Mouse (Mus musculus): ENCODE data around the gene Cd164l2. TPM values are rescaled to one million over a fixed set of nuclear protein-coding genes. Genes with fewer than 3 reads are reported as not detected.

The Cd164l2 gene
- 0.39 and 1.3 TPM in 2 replicates for polyA plus RNA-seq (2016; fragmentation: Nextera tagmentation; extraction: Ambion mirVana)

DNA sequence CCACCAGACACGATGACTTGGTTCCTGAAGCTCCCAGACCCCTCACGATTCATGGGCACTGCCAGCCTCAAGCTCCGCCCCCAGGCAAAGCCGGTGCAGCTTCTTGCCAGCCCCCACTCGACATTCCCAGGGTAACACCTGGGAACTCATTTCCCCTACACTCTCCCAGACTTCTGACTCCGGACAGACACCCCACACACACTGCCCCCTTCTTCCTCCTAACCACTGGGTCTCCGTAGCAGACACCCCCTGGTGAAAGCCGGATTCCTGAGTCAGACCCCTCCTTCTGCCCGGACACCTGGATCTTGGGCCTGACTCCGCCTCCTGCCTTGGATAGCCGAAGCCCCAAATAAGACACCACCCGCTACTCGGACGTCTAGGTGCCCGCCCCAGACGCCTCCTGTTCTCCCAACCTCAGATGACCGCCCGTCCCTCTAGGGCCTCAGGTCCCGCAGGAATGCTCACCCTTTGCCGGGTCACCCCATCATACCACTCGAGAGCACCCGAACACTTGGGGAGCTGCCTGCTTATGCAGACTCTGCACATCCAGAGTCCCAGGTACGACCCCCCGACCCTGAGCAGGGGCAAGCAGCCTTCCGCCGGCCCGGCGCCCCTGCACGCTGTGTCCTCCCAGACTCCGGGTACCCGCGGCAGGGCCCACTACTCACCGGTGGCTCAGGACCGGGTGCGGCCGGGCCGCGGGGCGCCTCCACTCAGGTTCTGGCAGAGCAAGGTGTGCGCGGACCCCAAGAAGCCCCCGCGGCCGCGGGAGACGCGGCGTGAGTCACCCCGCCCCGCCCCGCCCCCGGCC, at the start of gene Cd164l2, which contains the start of gene Gpr3:
Gene Cd164l2 (plus strand): TSS at position 381 of the 811 bp plus-strand sequence.
Gene Gpr3 (minus strand): TSS at position 786 of the 811 bp plus-strand sequence.
- peak within 1 kb of the TSS; percentile 80 for H3K4me3 ChIP-seq
- H3K27ac ChIP-seq, result peak within 1 kb of the TSS; percentile 84
- peaks cover 29% of the 10 kb centered on the region for H3K4me1 ChIP-seq
- DNase-seq (ENCODE audit: low spot score), result no peak
- H3K36me3 ChIP-seq, result no peaks in the 10 kb centered on the region
- H3K9me3 ChIP-seq, result no peaks in the 10 kb centered on the region
- H3K27me3 ChIP-seq (ENCODE audit: insufficient read depth, poor library complexity, severe bottlenecking), result peaks cover 73% of the 10 kb centered on the region
- WGBS, result 2% methylated on average over 52 of the region's 52 CpGs

DNA sequence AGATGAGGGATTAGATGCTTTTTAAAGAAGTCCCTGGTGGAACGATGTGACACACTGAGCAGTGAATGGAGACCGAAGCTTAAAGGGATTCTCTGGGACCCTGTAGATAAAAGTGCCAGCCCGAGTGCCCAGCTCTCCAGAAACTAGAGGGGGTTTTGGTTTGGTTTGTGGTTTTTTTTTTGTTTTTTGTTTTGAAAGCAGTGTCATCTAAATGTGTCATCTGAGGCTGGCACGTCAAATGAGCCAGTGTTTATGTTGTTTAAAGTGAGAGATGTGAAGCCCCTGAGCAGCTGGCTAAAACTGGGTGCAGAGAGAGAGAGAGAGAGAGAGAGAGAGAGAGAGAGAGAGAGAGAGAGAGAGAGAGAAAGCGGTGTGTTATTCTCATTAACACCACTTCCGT, 49.7 kb upstream of the Cd164l2 start:
- DNase-seq (ENCODE audit: low spot score), result no peak
- H3K27ac ChIP-seq, result no peak overlapping the region
- no peak overlapping the region for H3K4me3 ChIP-seq
- no peaks in the 10 kb centered on the region for H3K9me3 ChIP-seq
- peaks cover 24% of the 10 kb centered on the region for H3K36me3 ChIP-seq
- peaks cover 24% of the 10 kb centered on the region for H3K4me1 ChIP-seq
- H3K27me3 ChIP-seq (ENCODE audit: insufficient read depth, poor library complexity, severe bottlenecking), result no peaks in the 10 kb centered on the region
- 76% methylated on average over 6 of the region's 6 CpGs for WGBS

DNA sequence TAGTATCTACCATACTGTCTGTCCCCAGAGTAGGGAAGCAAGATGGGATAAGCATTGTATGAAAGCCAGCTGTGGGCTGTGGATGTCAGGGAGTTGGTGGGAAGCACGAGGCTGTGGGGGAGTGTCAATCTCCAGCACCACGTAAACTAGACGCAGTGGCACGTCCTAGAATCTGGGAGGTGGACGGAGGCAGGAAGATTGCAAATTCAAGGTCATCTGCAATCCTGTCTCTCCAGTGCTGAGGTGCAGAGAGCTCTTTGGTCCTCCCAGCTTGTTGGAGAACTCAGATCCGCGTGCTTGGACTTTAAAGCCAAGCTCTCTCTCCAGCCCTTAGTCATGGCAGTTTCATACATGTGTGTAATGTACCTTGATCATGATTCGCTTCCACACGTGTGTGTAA, 45.2 kb upstream of the Cd164l2 start:
- H3K27ac ChIP-seq, result peak overlapping the region; percentile 56; the same call in 1 of the 2 replicates
- H3K36me3 ChIP-seq, result peaks cover 25% of the 10 kb centered on the region
- WGBS, result 68% methylated on average over 9 of the region's 9 CpGs

GRCm38 (mm10) chr4:133169237-133170055, 42.5 kb upstream of the Cd164l2 start:
- peak; percentile 66 for DNase-seq (ENCODE audit: low spot score)
- H3K27ac ChIP-seq, result peak overlapping the region; percentile 39; the same call in 1 of the 2 replicates
- peaks cover 27% of the 10 kb centered on the region for H3K4me1 ChIP-seq
- H3K36me3 ChIP-seq, result peaks cover 20% of the 10 kb centered on the region
- H3K9me3 ChIP-seq, result no peaks in the 10 kb centered on the region
- WGBS, result 77% methylated on average over 10 of the region's 10 CpGs
- H3K4me3 ChIP-seq, result no peak overlapping the region
- H3K27me3 ChIP-seq (ENCODE audit: insufficient read depth, poor library complexity, severe bottlenecking), result no peaks in the 10 kb centered on the region

More for the DNA sequence above, 45.2 kb upstream of the Cd164l2 start:
- Histone ChIP-seq H3K27me3 (ENCODE audit: insufficient read depth, poor library complexity, severe bottlenecking) (no peaks in the 10 kb centered on the region), H3K4me1 (peaks cover 17% of the 10 kb centered on the region), H3K4me3 (no peak overlapping the region), H3K9me3 (no peaks in the 10 kb centered on the region)
- DNase-seq (ENCODE audit: low spot score), result peak; percentile 74

- 76% methylated on average over 3 of the region's 3 CpGs for WGBS
- peak; percentile 47 for DNase-seq (ENCODE audit: low spot score)
- H3K9me3 ChIP-seq, result no peaks in the 10 kb centered on the region
- no peak overlapping the region; the same call in 1 of the 2 replicates for H3K27ac ChIP-seq
- no peak overlapping the region for H3K4me3 ChIP-seq
- peaks cover 31% of the 10 kb centered on the region for H3K4me1 ChIP-seq
- H3K27me3 ChIP-seq (ENCODE audit: insufficient read depth, poor library complexity, severe bottlenecking), result no peaks in the 10 kb centered on the region
- peaks cover 13% of the 10 kb centered on the region for H3K36me3 ChIP-seq
Observed at GRCm38 (mm10) chr4:133170056-133170524, 41.8 kb upstream of the Cd164l2 start.

DNA sequence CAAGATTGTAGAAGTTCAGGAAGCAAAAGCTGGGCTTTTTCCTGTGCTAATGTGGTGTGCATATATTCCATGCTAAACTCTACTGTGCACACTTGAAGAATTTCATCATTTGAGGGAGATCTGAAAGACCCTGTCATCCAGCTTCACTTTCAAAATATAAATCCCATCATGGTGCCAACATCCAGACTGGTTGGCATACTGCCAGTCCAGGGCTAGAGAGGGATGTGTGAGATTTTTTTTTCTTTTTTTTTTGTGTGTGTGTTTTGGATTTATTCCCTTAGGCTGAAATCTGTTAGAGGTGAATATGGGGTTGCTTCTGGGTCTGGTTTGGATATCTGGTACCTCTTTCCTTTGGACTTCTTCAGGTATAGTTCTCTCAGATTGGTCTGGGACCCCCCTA, 41.3 kb upstream of the Cd164l2 start:
- no peak overlapping the region for H3K4me3 ChIP-seq
- H3K27me3 ChIP-seq (ENCODE audit: insufficient read depth, poor library complexity, severe bottlenecking), result no peaks in the 10 kb centered on the region
- peak; percentile 11 for DNase-seq (ENCODE audit: low spot score)
- peaks cover 11% of the 10 kb centered on the region; the same call in 1 of the 2 replicates for H3K36me3 ChIP-seq
- H3K27ac ChIP-seq, result no peak overlapping the region
- peaks cover 36% of the 10 kb centered on the region for H3K4me1 ChIP-seq
- no peaks in the 10 kb centered on the region for H3K9me3 ChIP-seq

GRCm38 (mm10) chr4:133172451-133172850, 39.5 kb upstream of the Cd164l2 start:
- H3K4me3 ChIP-seq, result no peak overlapping the region
- peak; percentile 61 for DNase-seq (ENCODE audit: low spot score)
- no peak overlapping the region for H3K27ac ChIP-seq
- 86% methylated on average over 4 of the region's 4 CpGs for WGBS
- peaks cover 15% of the 10 kb centered on the region for H3K36me3 ChIP-seq
- H3K9me3 ChIP-seq, result no peaks in the 10 kb centered on the region
- H3K4me1 ChIP-seq, result peaks cover 46% of the 10 kb centered on the region
- no peaks in the 10 kb centered on the region for H3K27me3 ChIP-seq (ENCODE audit: insufficient read depth, poor library complexity, severe bottlenecking)

DNA sequence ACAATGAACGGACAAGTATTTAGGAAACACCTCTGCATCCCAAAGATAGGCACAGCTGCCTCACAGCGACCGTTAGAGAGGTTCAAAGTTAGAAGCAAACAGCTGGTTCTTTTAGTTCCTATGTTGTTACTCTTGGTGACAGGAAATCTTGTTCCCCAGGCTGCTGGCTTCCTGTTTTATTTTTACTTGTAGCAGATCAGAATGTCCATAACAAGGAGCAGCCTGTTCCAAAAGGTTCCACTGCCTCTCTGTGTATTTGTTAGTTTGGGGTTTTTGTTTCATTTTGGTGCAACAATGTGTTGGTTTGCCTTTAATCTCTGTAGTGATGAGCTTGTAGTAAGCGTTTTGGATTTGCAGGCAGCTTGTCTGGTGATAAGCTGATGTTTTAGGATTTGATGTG, 37.6 kb upstream of the Cd164l2 start:
- Histone ChIP-seq H3K4me3 (no peak overlapping the region), H3K9me3 (no peaks in the 10 kb centered on the region), H3K4me1 (peaks cover 48% of the 10 kb centered on the region), H3K27me3 (ENCODE audit: insufficient read depth, poor library complexity, severe bottlenecking) (no peaks in the 10 kb centered on the region), H3K27ac (peak overlapping the region; percentile 11; the same call in 1 of the 2 replicates), H3K36me3 (peaks cover 26% of the 10 kb centered on the region)
- WGBS, result 40% methylated on average over 4 of the region's 4 CpGs
- DNase-seq (ENCODE audit: low spot score), result peak; percentile 75

DNA sequence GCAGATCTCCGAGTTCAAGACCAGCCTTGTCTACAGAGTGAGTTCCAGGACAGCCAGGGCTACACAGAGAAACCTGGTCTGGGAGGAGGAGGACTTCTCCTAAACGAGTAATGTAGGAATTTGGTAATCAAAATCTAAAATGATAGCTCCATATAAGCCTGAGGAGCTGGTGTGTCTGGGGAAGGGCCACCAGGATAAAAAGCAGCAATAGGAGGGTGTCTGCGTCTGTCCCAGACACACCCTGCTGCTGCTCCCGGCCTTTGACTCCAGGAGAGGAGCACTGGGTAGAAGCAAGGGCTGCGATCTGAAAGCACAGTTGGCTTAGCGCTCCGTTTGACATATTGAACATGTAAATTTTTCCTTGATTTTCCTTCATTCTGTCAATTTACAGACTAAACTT, 36.7 kb upstream of the Cd164l2 start:
- Histone ChIP-seq H3K27me3 (ENCODE audit: insufficient read depth, poor library complexity, severe bottlenecking) (no peaks in the 10 kb centered on the region), H3K27ac (peak overlapping the region; percentile 77; the same call in 1 of the 2 replicates)

DNA sequence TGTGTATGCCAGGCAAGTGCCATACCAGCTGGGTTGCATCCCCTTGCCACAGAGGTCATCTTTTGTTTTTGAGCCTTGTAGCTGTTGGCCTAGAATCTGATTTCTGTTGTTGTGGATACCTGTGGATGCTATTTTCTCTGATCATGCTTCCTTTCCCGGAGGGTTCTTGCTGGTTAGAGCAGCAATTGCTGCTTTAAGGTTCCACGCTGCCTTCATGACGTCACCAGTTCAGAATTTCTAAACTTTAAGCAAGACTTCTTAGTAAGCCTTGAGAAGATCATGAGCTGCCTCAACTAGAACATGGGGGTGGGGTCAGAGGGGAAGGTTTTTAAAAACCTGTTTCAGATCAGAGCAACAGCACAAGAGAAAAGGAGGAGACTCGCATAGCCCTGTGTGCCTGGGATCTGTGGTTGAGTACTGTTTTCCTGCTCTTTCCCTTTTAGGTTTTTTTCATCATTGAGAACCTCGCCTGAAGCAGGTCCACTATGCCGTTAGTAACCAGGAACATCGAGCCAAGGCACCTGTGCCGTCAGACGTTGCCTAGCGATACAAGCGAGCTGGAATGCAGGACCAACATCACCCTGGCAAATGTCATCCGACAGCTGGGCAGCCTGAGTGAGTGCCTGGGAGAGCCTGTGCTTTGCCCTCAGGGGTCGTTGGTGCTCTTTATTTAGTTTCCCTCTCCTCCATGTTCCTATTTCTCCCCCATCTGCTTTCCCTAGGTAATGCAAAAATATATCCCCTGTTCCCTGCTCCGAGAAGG, 35.8 kb upstream of the Cd164l2 start:
- no peaks in the 10 kb centered on the region for H3K9me3 ChIP-seq
- H3K36me3 ChIP-seq, result peaks cover 40% of the 10 kb centered on the region
- peak overlapping the region; percentile 29; the same call in 1 of the 2 replicates for H3K4me3 ChIP-seq
- DNase-seq (ENCODE audit: low spot score), result peak; percentile 86
- H3K27ac ChIP-seq, result peak overlapping the region; percentile 77
- H3K4me1 ChIP-seq, result peaks cover 44% of the 10 kb centered on the region
- H3K27me3 ChIP-seq (ENCODE audit: insufficient read depth, poor library complexity, severe bottlenecking), result no peaks in the 10 kb centered on the region
- 42% methylated on average over 14 of the region's 14 CpGs for WGBS

More for the DNA sequence above, 36.7 kb upstream of the Cd164l2 start:
- DNase-seq (ENCODE audit: low spot score), result peak; percentile 53
- Histone ChIP-seq H3K36me3 (peaks cover 35% of the 10 kb centered on the region), H3K9me3 (no peaks in the 10 kb centered on the region), H3K4me3 (no peak overlapping the region), H3K4me1 (peaks cover 44% of the 10 kb centered on the region)
- 74% methylated on average over 7 of the region's 7 CpGs for WGBS

DNA sequence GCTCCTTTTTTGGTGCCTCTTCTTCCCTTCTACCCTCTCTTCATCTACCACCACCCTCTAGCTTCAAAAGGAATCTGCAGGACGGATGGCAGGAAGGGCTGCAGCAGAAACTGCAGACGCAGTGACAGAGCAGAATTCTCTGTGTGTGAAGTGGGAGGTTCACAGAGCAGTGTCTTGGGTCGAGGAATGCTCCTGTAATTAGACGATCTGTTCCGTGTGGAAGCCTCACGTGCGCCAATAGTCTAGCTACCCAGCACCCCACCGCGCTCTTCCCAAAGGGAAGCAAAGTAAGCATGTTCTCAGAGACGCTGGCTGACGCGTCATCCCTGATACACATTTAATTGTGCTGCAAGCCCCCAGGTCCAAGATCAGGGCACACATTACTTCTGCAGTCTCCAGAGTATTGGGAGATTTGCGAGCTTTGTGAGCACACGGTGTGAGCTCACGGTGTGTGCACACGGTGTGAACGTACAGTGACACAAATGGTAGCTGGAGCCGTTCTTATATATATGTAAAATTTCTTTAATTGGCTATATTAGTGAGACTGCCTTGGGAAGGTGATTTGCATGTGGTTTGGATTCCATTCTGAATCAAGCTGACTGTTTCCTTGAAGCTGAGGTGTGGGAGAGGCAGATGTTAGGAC, 35.0 kb upstream of the Cd164l2 start:
- Histone ChIP-seq H3K4me3 (peak overlapping the region; percentile 29; the same call in 1 of the 2 replicates), H3K4me1 (peaks cover 44% of the 10 kb centered on the region), H3K36me3 (peaks cover 41% of the 10 kb centered on the region), H3K27me3 (ENCODE audit: insufficient read depth, poor library complexity, severe bottlenecking) (no peaks in the 10 kb centered on the region), H3K9me3 (no peaks in the 10 kb centered on the region), H3K27ac (peak overlapping the region; percentile 77)
- WGBS, result 70% methylated on average over 18 of the region's 18 CpGs
- DNase-seq (ENCODE audit: low spot score), result peak; percentile 71

GRCm38 (mm10) chr4:133178305-133178704, 33.6 kb upstream of the Cd164l2 start:
- H3K27ac ChIP-seq, result no peak overlapping the region
- peaks cover 51% of the 10 kb centered on the region for H3K36me3 ChIP-seq
- no peaks in the 10 kb centered on the region for H3K27me3 ChIP-seq (ENCODE audit: insufficient read depth, poor library complexity, severe bottlenecking)
- no peak for DNase-seq (ENCODE audit: low spot score)
- 82% methylated on average over 5 of the region's 5 CpGs for WGBS
- H3K4me1 ChIP-seq, result peaks cover 47% of the 10 kb centered on the region
- H3K4me3 ChIP-seq, result no peak overlapping the region
- H3K9me3 ChIP-seq, result no peaks in the 10 kb centered on the region
